Mouse (Mus musculus): ENCODE data around the gene Mrpl55. TPM values are rescaled to one million over a fixed set of nuclear protein-coding genes. Genes with fewer than 3 reads are reported as not detected.
"Not testable (repeated sequence)": the region's sequence is repeated elsewhere in the genome, so short reads cannot be mapped to it uniquely, and the experiment has no call there.

Gene Mrpl55
- polyA plus RNA-seq, 1 experiment from 2014 or later, result 82.8 TPM

DNA sequence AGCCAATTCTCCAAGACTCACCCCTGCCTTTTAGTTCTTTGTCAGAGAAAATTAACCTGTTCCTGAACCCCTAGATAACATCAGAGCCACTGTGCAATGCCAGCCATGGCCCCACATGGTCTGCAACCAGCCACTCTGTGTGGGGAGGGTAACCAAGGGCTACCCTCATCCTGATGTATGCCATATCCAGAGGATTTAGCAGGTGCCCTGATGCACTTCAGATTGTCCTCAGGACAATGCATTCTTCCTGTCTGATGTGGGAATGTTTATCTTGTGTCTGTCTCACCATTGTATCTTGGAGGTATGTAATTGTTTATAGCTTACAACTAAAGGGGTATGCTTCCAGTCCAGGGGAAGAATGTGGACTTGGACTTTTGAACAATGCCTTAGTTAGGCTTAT, 6.1 kb upstream of the Mrpl55 start:
- no peak for ATAC-seq (ENCODE audit: insufficient number of reproducible peaks, low FRiP score, low TSS enrichment, low read depth)

DNA sequence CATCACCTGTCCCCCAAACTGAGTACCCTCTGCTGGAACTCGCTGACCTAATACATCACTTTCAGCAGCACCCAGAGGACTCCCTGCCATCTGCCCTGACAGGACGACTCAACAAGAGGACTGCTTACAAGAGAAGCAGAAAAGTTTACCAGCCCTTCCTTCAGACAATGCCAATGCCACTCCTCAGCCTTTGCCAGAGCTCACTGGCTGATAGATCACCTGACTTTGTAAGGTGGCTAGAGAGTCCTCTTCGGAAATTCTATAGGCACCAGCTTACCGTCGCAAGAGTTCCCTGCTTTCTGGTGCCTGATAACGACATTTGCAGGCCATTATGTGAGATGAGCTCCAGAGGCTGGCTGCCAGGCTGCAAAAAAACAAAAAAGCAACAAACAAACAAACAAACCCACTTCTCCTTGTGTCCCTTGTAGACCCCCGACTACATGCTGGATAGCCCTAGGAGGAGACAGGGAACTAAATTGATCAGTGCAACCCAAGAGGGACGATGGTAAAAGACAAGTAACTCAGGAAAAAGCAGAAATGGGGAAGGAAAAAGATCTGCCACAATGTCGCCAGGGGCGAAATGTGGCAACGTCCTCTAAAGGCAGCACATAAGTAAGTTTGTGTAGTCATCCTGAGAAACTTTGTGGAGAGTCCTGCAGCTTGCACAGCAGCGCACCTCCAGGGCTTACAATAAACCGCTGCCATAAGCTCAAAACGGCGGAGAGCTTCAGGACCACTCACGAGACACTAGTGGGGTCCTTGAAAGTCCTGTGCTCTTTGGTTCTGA, 877 bp upstream of the Mrpl55 start:
- Histone ChIP-seq H3K4me2 (replicated peaks) (peak overlapping the region; percentile 93), H3K9ac (peak overlapping the region; percentile 81; the same call in 1 of the 2 replicates), H3K9me3 (replicated peaks) (no peaks in the 10 kb centered on the region), H3K4me3 (replicated peaks) (peak overlapping the region; percentile 96), H3K27ac (replicated peaks) (peak overlapping the region; percentile 84), H3K27me3 (no peaks in the 10 kb centered on the region), H3K4me1 (peaks cover 14% of the 10 kb centered on the region), H3K36me3 (peaks cover 31% of the 10 kb centered on the region)
- 31% methylated on average over 16 of the region's 16 CpGs for WGBS
- no peak for ATAC-seq (ENCODE audit: insufficient number of reproducible peaks, low FRiP score, low TSS enrichment, low read depth)

More for the DNA sequence above, 6.1 kb upstream of the Mrpl55 start:
- Histone ChIP-seq H3K9ac (no peak overlapping the region), H3K4me1 (peaks cover 4% of the 10 kb centered on the region), H3K27me3 (no peaks in the 10 kb centered on the region), H3K4me2 (replicated peaks) (no peak overlapping the region), H3K4me3 (replicated peaks) (no peak overlapping the region), H3K36me3 (peaks cover 8% of the 10 kb centered on the region), H3K27ac (replicated peaks) (no peak overlapping the region), H3K9me3 (replicated peaks) (no peaks in the 10 kb centered on the region)

DNA sequence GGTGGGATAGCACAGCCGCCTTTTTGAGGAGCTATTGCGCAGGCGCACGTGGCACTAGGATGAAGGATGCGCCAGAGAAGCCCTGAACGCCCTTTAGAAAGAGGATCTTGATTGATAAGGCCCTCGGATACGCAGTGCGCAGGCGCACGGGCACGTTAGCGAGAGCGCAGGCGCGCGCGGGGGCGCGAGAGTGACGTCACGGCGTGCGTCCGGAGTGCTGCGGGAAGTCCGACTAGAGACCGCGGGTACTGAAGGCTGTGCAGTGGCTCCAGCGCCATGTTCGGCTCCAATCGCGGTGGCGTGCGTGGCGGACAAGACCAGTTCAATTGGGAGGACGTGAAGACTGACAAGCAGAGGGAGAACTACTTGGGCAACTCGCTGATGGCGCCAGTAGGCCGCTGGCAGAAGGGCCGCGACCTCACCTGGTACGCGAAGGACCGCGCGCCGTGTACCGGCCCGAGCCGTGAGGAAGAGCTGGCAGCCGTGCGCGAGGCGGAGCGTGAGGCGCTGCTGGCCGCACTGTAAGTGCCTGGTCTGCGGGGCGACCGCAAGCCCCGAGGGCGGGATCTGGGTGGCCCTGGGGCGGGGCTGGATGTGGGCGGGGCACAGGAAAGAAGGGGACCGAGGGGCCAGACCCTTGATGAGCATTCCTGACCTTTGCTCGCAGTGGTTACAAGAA, 6.0 kb downstream of the Mrpl55 start, which contains the start of gene 2310033P09Rik:
2310033P09Rik (plus strand) TSS at position 169 of the 679 bp plus-strand sequence.
- Histone ChIP-seq H3K4me1 (peaks cover 20% of the 10 kb centered on the region), H3K4me3 (replicated peaks) (peak within 1 kb of the TSS; percentile 98), H3K27ac (replicated peaks) (peak within 1 kb of the TSS; percentile 93), H3K4me2 (replicated peaks) (peak within 1 kb of the TSS; percentile 84), H3K27me3 (no peaks in the 10 kb centered on the region), H3K36me3 (peaks cover 62% of the 10 kb centered on the region), H3K9me3 (replicated peaks) (no peaks in the 10 kb centered on the region), H3K9ac (peak within 1 kb of the TSS; percentile 85)
- WGBS, result under 1% methylated on average over 67 of the region's 67 CpGs
- ATAC-seq (ENCODE audit: insufficient number of reproducible peaks, low FRiP score, low TSS enrichment, low read depth), result peak; percentile 81

DNA sequence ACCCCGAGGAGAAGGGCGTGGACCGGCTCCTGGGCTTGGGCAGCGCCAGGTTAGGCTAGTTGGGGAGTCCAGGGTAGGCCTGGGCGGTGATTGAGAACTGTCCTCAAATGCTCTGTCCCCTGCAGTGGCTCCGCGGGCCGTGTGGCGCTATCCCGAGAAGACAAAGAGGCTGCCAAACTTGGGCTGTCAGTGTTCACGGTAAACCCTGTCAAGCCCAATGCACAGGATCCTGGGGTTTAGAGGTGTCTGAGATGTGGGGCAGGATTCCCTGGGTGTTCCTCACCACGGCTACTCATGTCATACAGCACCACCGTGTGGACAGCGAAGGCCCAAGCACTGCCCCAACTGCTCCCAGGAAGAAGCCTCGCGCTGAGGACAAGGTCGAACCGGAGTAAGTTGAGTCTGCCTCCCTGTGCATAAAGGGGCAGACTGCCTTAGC, 6.7 kb downstream of the Mrpl55 start:
- Histone ChIP-seq H3K36me3 (peaks cover 67% of the 10 kb centered on the region), H3K27me3 (no peaks in the 10 kb centered on the region), H3K4me2 (replicated peaks) (peak overlapping the region; percentile 84), H3K9ac (peak overlapping the region; percentile 85; the same call in 1 of the 2 replicates), H3K9me3 (replicated peaks) (no peaks in the 10 kb centered on the region), H3K27ac (replicated peaks) (peak overlapping the region; percentile 93), H3K4me3 (replicated peaks) (peak overlapping the region; percentile 98), H3K4me1 (peaks cover 20% of the 10 kb centered on the region)
- peak; percentile 45 for ATAC-seq (ENCODE audit: insufficient number of reproducible peaks, low FRiP score, low TSS enrichment, low read depth)
- WGBS, result 12% methylated on average over 18 of the region's 18 CpGs

DNA sequence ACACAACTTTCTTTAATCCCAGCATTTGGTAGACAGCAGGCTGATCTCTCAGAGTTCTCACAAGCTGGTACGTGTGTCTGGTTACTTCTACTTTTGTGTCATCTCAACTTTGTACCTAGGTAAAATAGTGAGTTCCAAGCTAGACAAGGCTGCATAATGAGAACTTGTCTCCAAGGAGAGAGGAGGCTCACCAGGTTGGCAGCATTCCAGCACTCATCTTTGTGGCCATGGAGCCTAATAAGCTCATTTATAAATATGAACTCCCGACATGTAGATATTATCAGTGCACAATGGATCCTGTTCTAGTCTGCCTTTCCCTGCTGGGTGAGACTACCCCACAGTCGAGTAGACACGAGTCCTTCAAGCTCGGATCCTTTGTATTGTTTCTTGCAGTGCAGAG, 7.3 kb downstream of the Mrpl55 start:
- Histone ChIP-seq H3K27ac (replicated peaks) (0 out of 2 replicates have a peak overlapping the region, but pooled peaks have one; percentile 93), H3K9me3 (replicated peaks) (no peaks in the 10 kb centered on the region), H3K36me3 (peaks cover 67% of the 10 kb centered on the region), H3K4me2 (replicated peaks) (peak overlapping the region; percentile 84), H3K27me3 (no peaks in the 10 kb centered on the region), H3K4me1 (peaks cover 20% of the 10 kb centered on the region), H3K4me3 (replicated peaks) (peak overlapping the region; percentile 98; the same call in 1 of the 2 replicates), H3K9ac (no peak overlapping the region)
- ATAC-seq (ENCODE audit: insufficient number of reproducible peaks, low FRiP score, low TSS enrichment, low read depth), result no peak
- 57% methylated on average over 5 of the region's 5 CpGs for WGBS

DNA sequence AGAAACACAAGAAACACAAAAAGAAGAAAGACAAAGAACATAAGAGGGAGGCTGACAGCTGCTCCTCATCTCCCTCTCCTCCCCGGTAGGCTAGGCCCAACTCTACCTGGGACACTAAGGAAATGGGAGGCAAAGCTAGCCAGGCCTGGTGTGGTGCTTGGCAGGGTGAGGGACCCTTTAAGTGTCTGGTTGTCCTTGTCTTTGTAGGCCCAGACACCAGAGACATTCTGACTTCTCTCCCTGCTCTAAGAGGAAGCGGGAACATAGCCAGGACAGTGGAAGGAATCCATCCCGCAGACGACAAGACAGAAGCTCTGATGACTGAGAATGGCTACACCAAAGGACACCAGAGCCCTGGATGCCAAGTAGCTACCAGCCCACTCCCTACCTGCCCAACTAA, 7.7 kb downstream of the Mrpl55 start:
- Histone ChIP-seq H3K9ac (no peak overlapping the region), H3K27ac (replicated peaks) (0 out of 2 replicates have a peak overlapping the region, but pooled peaks have one; percentile 93), H3K4me3 (replicated peaks) (no peak overlapping the region), H3K4me2 (replicated peaks) (no peak overlapping the region), H3K27me3 (no peaks in the 10 kb centered on the region), H3K4me1 (peaks cover 20% of the 10 kb centered on the region), H3K9me3 (replicated peaks) (no peaks in the 10 kb centered on the region), H3K36me3 (peaks cover 69% of the 10 kb centered on the region)
- ATAC-seq (ENCODE audit: insufficient number of reproducible peaks, low FRiP score, low TSS enrichment, low read depth), result no peak
- 81% methylated on average over 4 of the region's 4 CpGs for WGBS

DNA sequence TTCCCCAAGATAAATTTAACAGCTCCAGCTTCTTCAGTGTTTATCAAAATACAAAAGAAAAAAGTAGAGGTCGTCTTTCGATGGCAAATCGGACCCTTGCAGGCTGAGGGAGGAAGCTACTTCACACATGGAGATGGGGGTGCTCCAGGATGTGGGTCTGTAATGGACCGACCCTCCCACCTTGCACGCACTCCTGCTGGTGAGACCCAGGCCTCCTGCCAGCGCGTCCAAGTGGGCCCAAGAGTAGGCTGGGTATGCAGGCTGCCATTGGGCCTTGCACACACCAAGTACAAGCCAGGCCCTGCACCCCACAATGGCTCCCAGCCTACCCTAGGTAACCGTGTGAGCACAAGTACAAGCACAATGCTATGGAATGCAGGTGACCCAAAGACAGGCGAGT, 9.3 kb downstream of the Mrpl55 start:
- Histone ChIP-seq H3K4me1 (peaks cover 20% of the 10 kb centered on the region), H3K36me3 (peaks cover 54% of the 10 kb centered on the region)
- WGBS, result 85% methylated on average over 9 of the region's 9 CpGs
- H3K4me2 ChIP-seq (replicated peaks); H3K9ac ChIP-seq; H3K9me3 ChIP-seq (replicated peaks); ATAC-seq (ENCODE audit: insufficient number of reproducible peaks, low FRiP score, low TSS enrichment, low read depth); H3K27me3 ChIP-seq; H3K27ac ChIP-seq (replicated peaks); H3K4me3 ChIP-seq (replicated peaks): not testable (repeated sequence)

DNA sequence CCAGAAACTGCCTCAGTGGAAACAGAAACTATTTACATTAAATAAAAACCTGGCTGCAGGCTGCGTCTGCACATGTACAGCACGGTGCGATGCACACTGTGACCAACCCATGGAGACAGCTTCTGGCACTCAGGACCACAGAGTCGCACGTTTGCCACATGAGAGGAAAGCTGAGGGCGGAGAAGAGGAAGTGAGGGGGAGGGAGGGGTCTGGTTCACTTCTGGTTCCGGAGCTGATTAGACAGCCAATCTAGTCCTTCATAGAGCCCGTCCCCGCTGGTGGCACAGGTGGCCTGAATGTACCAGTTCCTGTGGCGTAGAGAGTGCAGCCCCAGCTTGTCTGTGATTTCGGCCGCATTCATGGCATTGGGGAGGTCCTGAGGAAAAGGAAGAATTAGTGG, 10.0 kb downstream of the Mrpl55 start:
- not testable (repeated sequence) for H3K9ac ChIP-seq

DNA sequence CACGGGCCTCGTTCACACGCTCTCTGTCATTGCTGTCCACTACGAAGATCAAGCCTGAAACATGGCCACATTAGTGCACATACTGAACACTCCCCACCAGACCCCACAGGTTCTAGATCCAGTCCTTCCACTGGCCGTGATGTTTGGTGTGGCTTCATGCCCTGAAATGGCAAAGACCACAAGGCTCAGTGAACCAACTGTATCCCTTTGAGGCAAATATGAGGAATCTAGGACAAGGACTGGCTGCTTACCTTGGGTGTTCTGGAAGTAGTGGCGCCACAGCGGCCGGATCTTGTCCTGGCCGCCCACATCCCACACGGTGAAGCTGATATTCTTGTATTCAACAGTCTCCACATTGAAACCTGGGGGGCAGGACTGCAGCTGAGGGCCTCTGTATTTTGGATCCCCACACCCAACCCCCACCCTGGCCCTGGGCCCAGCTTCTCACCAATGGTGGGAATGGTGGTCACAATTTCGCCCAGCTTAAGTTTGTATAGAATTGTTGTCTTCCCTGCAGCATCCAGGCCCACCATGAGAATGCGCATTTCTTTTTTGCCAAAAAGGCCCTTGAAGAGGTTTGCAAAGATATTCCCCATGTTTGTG, 10.7 kb downstream of the Mrpl55 start:
- H3K4me1 ChIP-seq, result peaks cover 27% of the 10 kb centered on the region
- H3K36me3 ChIP-seq, result peaks cover 55% of the 10 kb centered on the region
- no peaks in the 10 kb centered on the region for H3K27me3 ChIP-seq
- no peak overlapping the region for H3K27ac ChIP-seq (replicated peaks)
- no peak overlapping the region for H3K4me2 ChIP-seq (replicated peaks)
- H3K9ac ChIP-seq, result no peak overlapping the region
- ATAC-seq (ENCODE audit: insufficient number of reproducible peaks, low FRiP score, low TSS enrichment, low read depth), result no peak
- H3K9me3 ChIP-seq (replicated peaks), result no peaks in the 10 kb centered on the region
- H3K4me3 ChIP-seq (replicated peaks), result no peak overlapping the region
- WGBS, result 89% methylated on average over 12 of the region's 12 CpGs

More for the DNA sequence above, 10.0 kb downstream of the Mrpl55 start:
- not testable (repeated sequence) for H3K4me3 ChIP-seq (replicated peaks); H3K27ac ChIP-seq (replicated peaks); H3K4me2 ChIP-seq (replicated peaks); ATAC-seq (ENCODE audit: insufficient number of reproducible peaks, low FRiP score, low TSS enrichment, low read depth); H3K27me3 ChIP-seq; H3K9me3 ChIP-seq (replicated peaks)
- peaks cover 51% of the 10 kb centered on the region for H3K36me3 ChIP-seq
- 70% methylated on average over 12 of the region's 12 CpGs for WGBS
- peaks cover 24% of the 10 kb centered on the region for H3K4me1 ChIP-seq

DNA sequence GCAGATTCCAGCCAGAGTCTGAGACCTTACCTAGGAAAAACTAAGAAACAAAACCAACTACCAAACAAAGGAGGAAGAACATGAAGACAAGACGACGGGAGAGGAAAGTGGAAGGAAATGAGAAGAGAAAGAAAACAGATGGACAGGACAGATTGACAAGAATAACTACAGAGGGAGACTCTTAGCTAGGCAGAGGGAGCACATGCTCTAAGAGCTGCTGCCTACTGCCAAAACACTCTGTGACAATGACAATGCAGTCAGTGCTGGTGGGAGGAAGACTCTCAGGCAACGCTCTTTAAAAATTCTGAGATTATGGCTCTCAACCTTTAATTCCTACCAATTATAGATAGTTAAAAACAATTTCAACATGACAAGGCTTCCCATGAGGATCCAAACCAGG, 14.7 kb downstream of the Mrpl55 start:
- Histone ChIP-seq H3K36me3 (peaks cover 37% of the 10 kb centered on the region), H3K27ac (replicated peaks) (no peak overlapping the region)
- WGBS, result 82% methylated on average over 3 of the region's 3 CpGs

DNA sequence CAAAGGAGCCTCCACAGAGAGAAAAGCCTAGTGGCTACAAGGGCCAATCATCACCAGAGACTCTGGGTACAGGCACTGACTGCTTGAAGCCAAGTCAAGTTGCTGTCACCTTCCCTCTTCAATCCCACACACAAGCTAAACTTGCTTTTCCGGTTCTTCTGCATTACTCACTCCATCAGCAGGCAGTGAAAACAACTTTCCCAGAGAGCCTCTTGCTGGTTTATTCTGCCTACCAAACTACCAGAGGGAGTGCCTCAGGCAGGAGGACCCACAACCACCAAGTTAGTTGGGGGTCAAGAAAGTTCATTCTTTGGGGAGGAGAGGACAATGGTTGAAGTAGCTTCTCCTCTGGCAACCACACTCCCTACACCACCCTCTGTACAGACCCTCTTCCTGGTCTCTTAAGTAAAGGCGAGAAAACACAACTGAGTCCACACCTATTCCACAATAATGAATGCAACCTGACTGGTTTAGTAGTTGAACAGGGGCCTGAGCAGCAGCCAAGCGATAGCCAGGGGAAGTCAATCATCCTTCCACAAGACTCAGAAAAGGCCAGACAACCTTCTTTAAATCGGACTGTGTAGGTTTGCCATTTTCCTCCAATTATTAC, 16.2 kb downstream of the Mrpl55 start:
- ATAC-seq (ENCODE audit: insufficient number of reproducible peaks, low FRiP score, low TSS enrichment, low read depth), result no peak
- Histone ChIP-seq H3K27me3 (no peaks in the 10 kb centered on the region), H3K4me1 (peaks cover 49% of the 10 kb centered on the region), H3K9ac (no peak overlapping the region), H3K9me3 (replicated peaks) (no peaks in the 10 kb centered on the region), H3K4me2 (replicated peaks) (peak overlapping the region; percentile 21; the same call in 1 of the 2 replicates), H3K4me3 (replicated peaks) (no peak overlapping the region), H3K27ac (replicated peaks) (peak overlapping the region; percentile 75), H3K36me3 (peaks cover 25% of the 10 kb centered on the region)
- WGBS, result 64% methylated on average over 4 of the region's 4 CpGs

More for the DNA sequence above, 14.7 kb downstream of the Mrpl55 start:
- no peak for ATAC-seq (ENCODE audit: insufficient number of reproducible peaks, low FRiP score, low TSS enrichment, low read depth)
- no peaks in the 10 kb centered on the region for H3K27me3 ChIP-seq
- peaks cover 37% of the 10 kb centered on the region for H3K4me1 ChIP-seq
- H3K9ac ChIP-seq, result no peak overlapping the region
- H3K4me2 ChIP-seq (replicated peaks), result no peak overlapping the region
- H3K9me3 ChIP-seq (replicated peaks), result no peaks in the 10 kb centered on the region
- H3K4me3 ChIP-seq (replicated peaks), result no peak overlapping the region

All from embryonic facial prominence, embryonic 15.5 days (tissue).